Mouse (Mus musculus): ENCODE measurements around the gene Eno2.
"Not testable (repeated sequence)": the region's sequence is repeated elsewhere in the genome, so short reads cannot be mapped to it uniquely, and the experiment has no call there.

The Eno2 gene

DNA sequence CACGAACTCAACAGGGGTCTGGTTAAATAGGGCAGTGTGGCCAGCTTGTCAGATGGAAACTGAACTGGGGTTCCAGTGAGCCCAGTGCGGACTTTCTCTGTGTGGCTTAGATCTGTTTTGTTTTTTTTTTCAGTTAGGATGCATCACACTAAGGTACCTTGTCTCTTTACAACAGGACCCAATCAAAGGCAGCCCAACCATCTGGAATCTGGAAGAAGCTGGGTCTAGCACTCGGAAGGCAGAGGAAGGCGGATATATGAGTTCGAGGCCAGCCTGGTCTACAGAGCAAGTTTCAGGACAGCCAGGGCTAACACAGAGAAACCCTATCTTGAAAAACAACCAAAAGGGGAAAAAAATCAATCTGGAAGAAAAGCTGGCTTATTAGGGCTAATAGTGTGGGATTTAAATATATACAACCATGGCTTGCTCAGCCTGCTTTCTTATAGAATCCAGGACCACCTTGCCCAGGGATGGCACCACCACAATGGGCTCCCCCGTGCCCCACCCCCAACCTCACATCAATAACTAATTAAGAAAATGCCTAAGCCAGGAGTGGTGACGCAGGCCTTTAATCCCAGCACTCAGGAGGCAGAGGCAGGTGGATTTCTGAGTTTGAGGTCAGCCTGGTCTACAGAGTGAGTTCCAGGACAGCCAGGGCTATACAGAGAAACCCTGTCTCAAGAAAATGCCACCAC, 37.1 kb upstream of the Eno2 start:
- no peak for DNase-seq (ENCODE audit: low read depth, low spot score)

- DNase-seq (ENCODE audit: low read depth, low spot score) = peak; percentile 91
Measured at GRCm38 (mm10) chr6:124805341-124806321, 36.2 kb upstream of the Eno2 start.

DNA sequence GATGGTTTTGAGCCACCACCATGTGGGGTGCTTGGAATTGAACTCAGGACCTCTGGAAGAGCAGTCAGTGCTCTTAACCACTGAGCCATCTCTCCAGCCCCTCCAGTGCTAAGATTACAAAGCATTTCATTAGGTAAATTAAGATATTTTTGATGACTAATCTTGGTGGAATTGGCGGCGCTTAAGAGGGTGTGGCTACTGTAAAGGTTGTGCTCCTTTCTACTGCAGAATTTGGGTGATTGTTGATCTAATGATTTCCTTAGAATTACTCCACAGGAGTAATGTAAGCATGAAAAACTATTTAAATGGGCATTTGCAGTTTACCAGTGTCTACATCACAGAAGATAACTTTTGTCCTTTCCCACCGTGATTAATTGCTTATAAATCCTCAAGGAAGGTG, 34.9 kb upstream of the Eno2 start:
- DNase-seq (ENCODE audit: low read depth, low spot score) = no peak

GRCm38 (mm10) chr6:124803691-124804090, 34.2 kb upstream of the Eno2 start:
- not testable (repeated sequence) for DNase-seq (ENCODE audit: low read depth, low spot score)

DNA sequence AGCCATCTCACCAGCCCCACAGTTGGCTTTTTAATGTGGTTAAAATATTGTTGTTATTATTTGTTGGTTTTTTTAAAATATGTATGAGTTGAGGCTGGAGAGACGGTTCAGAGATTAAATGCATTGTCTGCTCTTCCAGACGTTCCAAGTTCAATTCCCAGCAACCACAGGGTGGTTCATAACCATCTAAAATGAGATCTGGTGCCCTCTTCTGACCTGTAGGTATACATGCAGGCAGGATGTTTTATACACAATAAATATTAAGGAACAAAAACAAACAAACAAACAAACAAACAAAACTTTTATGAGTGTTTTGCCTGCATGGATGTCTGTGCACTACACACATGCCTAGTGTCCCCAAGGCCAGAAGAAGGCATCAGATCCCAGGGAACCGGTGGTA, 33.6 kb upstream of the Eno2 start:
- no peak for DNase-seq (ENCODE audit: low read depth, low spot score)

DNA sequence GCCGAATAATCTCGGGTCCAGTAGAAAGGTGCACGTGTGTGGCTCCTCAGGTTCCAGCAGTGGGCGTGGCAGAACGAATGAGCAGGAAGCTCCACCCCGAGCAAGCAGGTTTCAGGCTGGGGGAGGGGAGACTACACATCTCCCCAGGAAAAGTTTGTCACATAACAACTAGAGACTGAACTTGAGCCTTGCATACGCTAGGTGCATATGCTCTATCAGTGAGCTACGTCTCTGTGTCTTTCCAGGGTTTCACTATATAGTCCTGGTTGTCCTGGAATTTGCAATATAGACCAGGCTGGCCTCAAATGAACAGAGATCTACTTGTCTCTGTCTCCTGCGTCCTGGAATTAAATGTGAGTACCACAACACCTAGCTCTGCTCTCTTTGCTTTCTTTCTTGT, 32.9 kb upstream of the Eno2 start:
- not testable (repeated sequence) for DNase-seq (ENCODE audit: low read depth, low spot score)

GRCm38 (mm10) chr6:124796200-124796599, 26.7 kb upstream of the Eno2 start:
- no peak for DNase-seq (ENCODE audit: low read depth, low spot score)

- no peak for DNase-seq (ENCODE audit: low read depth, low spot score)
Measured at GRCm38 (mm10) chr6:124795781-124796180, 26.3 kb upstream of the Eno2 start.

DNA sequence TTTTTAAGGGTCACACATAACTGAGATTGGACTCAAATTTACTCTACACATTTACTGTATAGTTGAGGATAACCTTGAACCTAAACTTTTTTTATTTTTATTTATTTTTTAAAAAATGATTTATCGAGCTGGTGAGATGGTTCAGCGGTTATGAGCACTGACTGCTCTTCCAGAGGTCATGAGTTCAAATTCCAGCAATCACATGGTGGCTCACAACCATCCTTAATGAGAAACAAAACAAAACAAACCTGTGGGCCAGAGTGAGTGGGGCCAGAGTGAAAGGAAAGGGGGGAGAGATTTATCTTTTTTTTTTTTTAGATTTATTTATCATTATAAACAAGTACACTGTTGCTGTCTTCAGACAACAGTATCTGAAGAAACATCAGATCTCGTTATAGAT, 22.4 kb upstream of the Eno2 start:
- DNase-seq (ENCODE audit: low read depth, low spot score) = no peak

DNA sequence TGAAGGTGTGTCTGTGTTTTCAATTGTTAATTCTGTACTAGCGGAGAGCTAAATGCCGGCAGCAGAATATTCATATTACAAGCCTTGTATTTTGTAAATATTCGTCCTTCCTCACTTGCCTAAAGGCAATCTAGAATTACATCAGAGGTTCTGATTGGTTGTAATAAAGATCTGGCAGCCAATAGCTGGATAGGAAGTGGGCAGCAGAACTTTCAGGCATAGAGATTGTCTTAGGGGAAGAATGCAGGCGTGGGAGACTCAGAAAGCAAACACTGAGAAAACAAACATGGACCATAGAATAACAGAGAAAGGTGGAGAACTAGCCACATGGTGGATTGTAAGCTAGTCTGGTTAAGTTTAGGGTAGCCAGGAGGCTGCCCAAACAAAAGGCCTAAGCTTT, 20.6 kb upstream of the Eno2 start:
- no peak for DNase-seq (ENCODE audit: low read depth, low spot score)

DNA sequence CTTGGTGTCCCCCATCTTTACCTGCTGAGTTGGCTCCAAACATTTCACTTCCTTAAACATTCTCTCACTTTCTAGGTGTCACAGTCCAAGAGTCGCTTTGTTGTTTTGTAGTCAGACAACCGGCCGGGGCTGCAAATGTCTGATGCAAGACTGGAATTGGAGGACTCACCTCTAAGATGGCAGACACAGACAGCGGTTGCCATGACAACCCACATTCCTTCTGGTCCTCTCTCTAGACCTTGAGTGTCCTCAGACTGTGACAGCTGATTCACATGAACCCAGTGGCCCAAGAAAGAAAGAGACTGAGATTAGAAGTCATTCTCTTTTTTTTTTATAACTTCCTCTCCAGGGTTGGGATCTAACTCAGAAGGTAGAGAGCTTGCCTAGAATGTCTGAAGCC, 20.0 kb upstream of the Eno2 start:
- peak; percentile 26 for DNase-seq (ENCODE audit: low read depth, low spot score)

DNA sequence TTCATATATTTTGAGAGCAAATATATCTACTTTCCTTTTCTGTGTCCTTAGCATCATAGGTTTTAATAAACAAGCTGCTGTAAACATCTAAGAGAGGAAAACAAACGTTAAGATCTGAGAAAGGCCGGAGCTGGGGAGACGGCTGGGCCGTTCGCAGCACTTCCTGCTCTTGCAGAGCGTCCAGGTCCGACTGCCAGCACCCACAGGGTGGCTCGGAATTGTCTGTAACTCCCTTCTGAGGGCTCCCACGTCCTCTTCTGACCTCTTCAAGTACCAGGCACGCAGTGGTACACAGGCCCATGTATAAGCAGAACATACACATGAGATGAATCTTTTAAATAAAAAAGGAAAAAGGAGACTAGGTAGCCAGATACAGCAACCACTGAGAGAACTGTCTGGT, 18.2 kb upstream of the Eno2 start:
- DNase-seq (ENCODE audit: low read depth, low spot score) = no peak

GRCm38 (mm10) chr6:124786756-124787420, 17.4 kb upstream of the Eno2 start:
- DNase-seq (ENCODE audit: low read depth, low spot score) = no peak

DNA sequence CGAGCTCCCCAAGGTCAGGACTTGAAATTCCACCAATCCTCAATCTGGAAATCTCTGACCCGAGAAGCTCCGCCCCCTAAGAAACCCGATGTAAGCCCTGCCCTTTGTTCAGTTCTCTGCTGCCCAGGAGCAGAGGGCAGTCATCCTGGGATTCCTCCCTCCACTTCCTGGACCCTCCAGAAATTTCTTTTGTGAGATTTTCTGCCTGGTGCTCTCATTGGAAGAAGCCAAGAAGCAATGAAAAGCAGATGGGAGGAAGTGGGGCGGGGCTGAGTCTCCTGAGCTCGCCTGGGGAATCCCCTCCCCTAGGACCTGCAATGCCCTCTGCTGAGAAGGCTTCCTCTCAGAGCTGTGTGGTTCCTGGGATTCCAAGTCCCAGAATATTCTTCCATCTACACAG, 13.0 kb upstream of the Eno2 start:
- DNase-seq (ENCODE audit: low read depth, low spot score) = peak; percentile 48

- no peak for DNase-seq (ENCODE audit: low read depth, low spot score)
Measured at GRCm38 (mm10) chr6:124780917-124781316, 11.4 kb upstream of the Eno2 start.

DNA sequence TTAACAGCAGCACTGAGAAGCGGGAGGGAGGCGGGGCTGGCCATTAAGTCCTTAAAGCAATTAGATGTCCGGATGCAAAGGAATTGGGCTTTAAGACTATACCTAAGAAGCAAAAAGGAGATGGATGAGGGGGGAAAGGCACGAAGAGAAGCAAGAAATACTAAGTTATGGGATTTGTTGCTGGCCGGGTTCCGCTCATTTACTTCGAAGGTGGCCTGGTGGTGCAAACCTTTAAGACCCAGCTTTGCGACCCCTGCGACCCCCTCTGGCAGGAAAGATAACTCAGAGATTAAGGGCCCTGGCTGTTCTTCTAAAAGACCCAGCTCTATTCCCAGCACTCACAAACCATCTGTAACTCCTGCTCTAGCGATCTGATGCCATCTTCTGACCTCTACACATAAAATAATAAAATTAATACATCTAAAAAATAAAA, 10.5 kb upstream of the Eno2 start:
- no peak for DNase-seq (ENCODE audit: low read depth, low spot score)

GRCm38 (mm10) chr6:124779222-124779983, 9.9 kb upstream of the Eno2 start, which contains the start of gene Lrrc23:
Lrrc23 (minus strand) TSS chr6:124779727.
- peak; percentile 73 for DNase-seq (ENCODE audit: low read depth, low spot score)

DNA sequence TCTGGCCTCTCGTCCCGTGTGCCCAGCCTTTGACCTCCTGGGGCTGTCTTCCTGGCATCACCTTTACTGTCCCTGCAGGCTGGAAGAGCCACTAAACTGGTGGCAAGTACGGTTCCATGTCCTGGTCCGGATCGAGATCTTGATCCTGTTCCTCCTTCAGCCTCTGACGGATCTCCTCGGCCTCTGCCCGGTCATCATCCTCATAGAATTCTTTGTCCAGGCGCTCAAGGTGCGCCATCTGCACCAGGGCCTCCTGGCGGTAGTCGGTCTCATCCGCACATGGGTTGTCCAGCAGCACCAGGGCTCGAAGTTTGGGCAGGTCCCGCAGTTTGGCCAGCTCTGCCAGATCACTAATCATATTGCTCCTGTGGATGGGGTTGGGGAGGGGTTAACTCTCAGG, 1.0 kb upstream of the Eno2 start:
- no peak for DNase-seq (ENCODE audit: low read depth, low spot score)

DNA sequence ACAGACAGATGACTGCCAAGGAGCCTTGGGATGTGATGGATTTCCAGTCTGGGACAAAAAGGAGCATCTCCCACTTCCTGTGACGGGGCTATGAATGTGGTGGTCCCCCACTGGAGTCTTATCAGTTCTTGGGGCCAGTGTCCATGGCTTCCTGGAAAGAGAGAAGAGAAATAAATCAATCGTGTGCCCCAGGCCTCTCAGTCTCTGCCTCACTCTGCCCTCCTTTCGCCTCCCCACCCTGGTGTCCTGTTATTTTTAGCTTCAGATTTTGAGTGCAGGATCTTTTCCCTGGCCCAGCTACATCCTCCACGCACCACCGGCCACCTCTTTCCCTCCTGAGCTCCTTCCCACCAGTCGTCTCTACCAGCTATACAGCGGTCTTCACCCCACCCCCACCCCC, 540 bp upstream of the Eno2 start:
- DNase-seq (ENCODE audit: low read depth, low spot score) = no peak

GRCm38 (mm10) chr6:124768704-124769044, 799 bp downstream of the Eno2 start:
- no peak for DNase-seq (ENCODE audit: low read depth, low spot score)

GRCm38 (mm10) chr6:124767920-124768703, 1.4 kb downstream of the Eno2 start:
- no peak for DNase-seq (ENCODE audit: low read depth, low spot score)

All from mesoderm, embryonic 11.5 days (tissue).